Mouse (Mus musculus) splenic B cell, adult 2 months (primary cell): Measurements from ENCODE around the gene Scgb2b18.
"Not testable (repeated sequence)": the region's sequence is repeated elsewhere in the genome, so short reads cannot be mapped to it uniquely, and the experiment has no call there.

Source experiments
- DNase-seq: peaks from one replicate; pipeline ENCODE4 v3.0.0-alpha.2; 2011; ENCODE audit warnings: low read depth, low spot score
- H3K27me3 ChIP-seq: 2 replicates; pipeline ENCODE4 v1.6.1; 2012; ENCODE audit warnings: mild to moderate bottlenecking, low read length, moderate library complexity, mixed read lengths; ENCODE audit not compliant: control insufficient read depth, poor library complexity, insufficient read depth, severe bottlenecking
- H3K36me3 ChIP-seq: 2 replicates; pipeline ENCODE4 v1.6.1; 2012; ENCODE audit warnings: mild to moderate bottlenecking, low read length, moderate library complexity, mixed read lengths; ENCODE audit not compliant: control insufficient read depth, poor library complexity, insufficient read depth, severe bottlenecking

The Scgb2b18 gene

DNA sequence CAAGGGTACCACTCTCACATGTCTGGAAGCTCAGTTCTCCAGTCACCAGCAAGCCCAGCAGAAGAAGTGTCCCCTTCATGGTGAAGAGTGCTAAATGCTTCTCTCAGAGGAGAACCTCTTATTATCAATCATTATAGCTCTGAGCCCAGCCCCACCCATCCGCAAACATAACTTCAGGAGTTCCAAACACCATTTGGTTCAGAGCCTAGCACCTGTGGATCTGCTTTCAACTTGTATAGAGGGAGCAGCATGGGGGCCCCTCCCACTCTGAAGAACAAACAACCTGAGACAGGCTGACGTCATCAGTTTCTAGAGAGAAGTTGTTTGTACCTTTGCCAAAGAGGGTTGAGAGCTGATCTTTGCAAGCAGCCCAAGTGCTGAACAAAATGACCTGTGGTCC is at the start of gene Scgb2b18:
Gene Scgb2b18, minus strand, starts transcription at position 101 of the 400 bp plus-strand sequence.
- not testable (repeated sequence) for H3K27me3 ChIP-seq, DNase-seq, H3K36me3 ChIP-seq

DNA sequence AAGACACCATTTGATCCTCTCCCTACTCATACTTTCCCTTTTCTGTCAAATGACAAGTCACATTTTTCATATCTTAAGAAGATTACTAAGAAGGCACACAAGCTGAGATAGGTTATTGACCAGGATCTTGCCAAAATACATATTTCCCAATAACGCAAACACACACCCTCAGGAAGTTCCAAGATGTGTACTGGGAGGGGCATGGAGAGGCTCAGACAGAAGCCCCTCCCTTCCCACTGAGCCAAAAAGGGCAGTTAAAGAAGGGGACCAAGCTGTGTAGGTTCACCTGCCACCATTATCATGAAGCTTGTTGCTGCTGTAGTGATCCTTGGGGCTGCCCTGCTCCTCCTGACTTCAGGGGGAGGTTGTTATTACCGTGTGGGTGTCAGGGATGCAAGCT is 11.6 kb upstream of the Scgb2b18 start, which contains the start of gene Scgb1b18:
Gene Scgb1b18, plus strand, starts transcription at position 301 of the 400 bp plus-strand sequence.
- not testable (repeated sequence) for H3K27me3 ChIP-seq, H3K36me3 ChIP-seq, DNase-seq
